Mouse (Mus musculus) neural tube, embryonic 12.5 days (tissue): ENCODE results near the gene Hipk2. TPM values are rescaled to one million over a fixed set of nuclear protein-coding genes. Genes with fewer than 3 reads are reported as not detected.

Source experiments
- ATAC-seq: fragments of 200-750 bp; cut with Nextera tagmentation; 2 replicates; pipeline ENCODE4 v1.8.0; 2017; ENCODE audit warnings: low read depth, mild to moderate bottlenecking, moderate TSS enrichment, moderate library complexity; ENCODE audit not compliant: low FRiP score
- H3K27ac ChIP-seq: fragments of 300-500 bp; sonication (generic); 2 replicates; pipeline ENCODE4 v1.5.1; 2016
- H3K27me3 ChIP-seq: fragments of 300-500 bp; sonication (generic); replicated peaks from 2 replicates; pipeline ENCODE4 v1.6.1; 2016; ENCODE audit warnings: mild to moderate bottlenecking
- H3K36me3 ChIP-seq: fragments of 300-500 bp; sonication (generic); 2 replicates; pipeline ENCODE4 v1.6.1; 2016; ENCODE audit warnings: mild to moderate bottlenecking
- H3K4me1 ChIP-seq: fragments of 300-500 bp; sonication (generic); 2 replicates; pipeline ENCODE4 v1.6.1; 2016
- H3K4me2 ChIP-seq: fragments of 300-500 bp; sonication (generic); replicated peaks from 2 replicates; pipeline ENCODE4 v1.6.1; 2016; ENCODE audit warnings: mild to moderate bottlenecking
- H3K4me3 ChIP-seq: fragments of 300-500 bp; sonication (generic); 2 replicates; pipeline ENCODE4 v1.5.1; 2016
- H3K9ac ChIP-seq: fragments of 300-500 bp; sonication (generic); 2 replicates; pipeline ENCODE4 v1.6.1; 2016; ENCODE audit warnings: mild to moderate bottlenecking
- H3K9me3 ChIP-seq: fragments of 300-500 bp; sonication (generic); 2 replicates; pipeline ENCODE4 v1.6.1; 2016; ENCODE audit warnings: mild to moderate bottlenecking
- WGBS: fragments of 180-500 bp; shearing (Covaris S2); methylation state at CpG from one replicate; pipeline ENCODE4 v1.1.7; 2016; 5-methylcytosine and 5-hydroxymethylcytosine counted together
- polyA plus RNA-seq: library from polyadenylated mRNA; unstranded; fragments of >200 nt; fragmentation: Nextera tagmentation; extraction: Ambion mirVana; gene quantifications from 2 replicates; pipeline ENCODE4 v1.2.1, GENCODE M21; 2016

The Hipk2 gene
- polyA plus RNA-seq, 1 experiment from 2014 or later, result 32.7 TPM

- WGBS, result 87% methylated on average over 1 of the region's 1 CpGs
- ATAC-seq, result no peak
- no peaks in the 10 kb centered on the region for H3K9me3 ChIP-seq
- no peak overlapping the region for H3K4me3 ChIP-seq
- H3K27me3 ChIP-seq, result no peaks in the 10 kb centered on the region
- no peak overlapping the region for H3K27ac ChIP-seq
- peaks cover 2% of the 10 kb centered on the region; the same call in 1 of the 2 replicates for H3K36me3 ChIP-seq
- H3K9ac ChIP-seq, result no peak overlapping the region
- H3K4me2 ChIP-seq, result no peak overlapping the region
- H3K4me1 ChIP-seq, result no peaks in the 10 kb centered on the region; the same call in 1 of the 2 replicates
Measured at GRCm38 (mm10) chr6:38796388-38796787, 79.6 kb downstream of the Hipk2 start.

- WGBS, result 97% methylated on average over 3 of the region's 3 CpGs
- Histone ChIP-seq H3K27me3 (no peaks in the 10 kb centered on the region), H3K9ac (no peak overlapping the region), H3K9me3 (no peaks in the 10 kb centered on the region), H3K4me2 (no peak overlapping the region), H3K4me1 (no peaks in the 10 kb centered on the region), H3K4me3 (no peak overlapping the region), H3K27ac (no peak overlapping the region), H3K36me3 (peaks cover 5% of the 10 kb centered on the region; the same call in 1 of the 2 replicates)
- no peak for ATAC-seq
Measured at GRCm38 (mm10) chr6:38795096-38795816, 80.7 kb downstream of the Hipk2 start.

- Histone ChIP-seq H3K36me3 (peaks cover 5% of the 10 kb centered on the region; the same call in 1 of the 2 replicates), H3K4me1 (no peaks in the 10 kb centered on the region), H3K9me3 (no peaks in the 10 kb centered on the region), H3K4me2 (no peak overlapping the region), H3K27me3 (no peaks in the 10 kb centered on the region), H3K4me3 (no peak overlapping the region), H3K27ac (no peak overlapping the region), H3K9ac (no peak overlapping the region)
- ATAC-seq, result no peak
- WGBS, result 93% methylated on average over 3 of the region's 3 CpGs
Measured at GRCm38 (mm10) chr6:38792966-38793365, 83.0 kb downstream of the Hipk2 start.

GRCm38 (mm10) chr6:38789221-38789810, 86.6 kb downstream of the Hipk2 start:
- no peaks in the 10 kb centered on the region; the same call in 1 of the 2 replicates for H3K4me1 ChIP-seq
- H3K4me2 ChIP-seq, result no peak overlapping the region
- no peak overlapping the region for H3K9ac ChIP-seq
- peaks cover 5% of the 10 kb centered on the region; the same call in 1 of the 2 replicates for H3K36me3 ChIP-seq
- H3K27ac ChIP-seq, result no peak overlapping the region
- no peaks in the 10 kb centered on the region for H3K27me3 ChIP-seq
- WGBS, result 89% methylated on average over 5 of the region's 5 CpGs
- no peak for ATAC-seq
- H3K4me3 ChIP-seq, result no peak overlapping the region
- no peaks in the 10 kb centered on the region for H3K9me3 ChIP-seq

- no peak for ATAC-seq
- peaks cover 5% of the 10 kb centered on the region; the same call in 1 of the 2 replicates for H3K36me3 ChIP-seq
Measured at GRCm38 (mm10) chr6:38787811-38788509, 88.0 kb downstream of the Hipk2 start.

GRCm38 (mm10) chr6:38787134-38787533, 88.8 kb downstream of the Hipk2 start:
- Histone ChIP-seq H3K27ac (no peak overlapping the region), H3K27me3 (no peaks in the 10 kb centered on the region), H3K9me3 (no peaks in the 10 kb centered on the region), H3K36me3 (peaks cover 5% of the 10 kb centered on the region; the same call in 1 of the 2 replicates), H3K4me1 (no peaks in the 10 kb centered on the region; the same call in 1 of the 2 replicates), H3K9ac (no peak overlapping the region), H3K4me3 (no peak overlapping the region), H3K4me2 (no peak overlapping the region)
- ATAC-seq, result no peak
- 43% methylated on average over 1 of the region's 1 CpGs for WGBS

More at GRCm38 (mm10) chr6:38787811-38788509, 88.0 kb downstream of the Hipk2 start:
- no peaks in the 10 kb centered on the region; the same call in 1 of the 2 replicates for H3K4me1 ChIP-seq
- H3K9me3 ChIP-seq, result no peaks in the 10 kb centered on the region
- H3K27me3 ChIP-seq, result no peaks in the 10 kb centered on the region
- WGBS, result 89% methylated on average over 6 of the region's 6 CpGs
- H3K27ac ChIP-seq, result no peak overlapping the region
- H3K9ac ChIP-seq, result no peak overlapping the region
- no peak overlapping the region for H3K4me3 ChIP-seq
- H3K4me2 ChIP-seq, result no peak overlapping the region

GRCm38 (mm10) chr6:38785747-38786146, 90.2 kb downstream of the Hipk2 start:
- no peaks in the 10 kb centered on the region for H3K36me3 ChIP-seq
- WGBS, result 72% methylated on average over 1 of the region's 1 CpGs
- no peaks in the 10 kb centered on the region for H3K9me3 ChIP-seq
- no peak overlapping the region for H3K4me2 ChIP-seq
- no peaks in the 10 kb centered on the region for H3K27me3 ChIP-seq
- no peaks in the 10 kb centered on the region; the same call in 1 of the 2 replicates for H3K4me1 ChIP-seq
- ATAC-seq, result no peak
- no peak overlapping the region for H3K9ac ChIP-seq
- H3K27ac ChIP-seq, result no peak overlapping the region
- H3K4me3 ChIP-seq, result no peak overlapping the region

GRCm38 (mm10) chr6:38779411-38779810, 96.6 kb downstream of the Hipk2 start:
- 97% methylated on average over 7 of the region's 7 CpGs for WGBS
- Histone ChIP-seq H3K9me3 (no peaks in the 10 kb centered on the region), H3K36me3 (no peaks in the 10 kb centered on the region)

GRCm38 (mm10) chr6:38778887-38779286, 97.1 kb downstream of the Hipk2 start:
- ATAC-seq, result no peak
- Histone ChIP-seq H3K4me3 (no peak overlapping the region), H3K27me3 (no peaks in the 10 kb centered on the region), H3K4me2 (no peak overlapping the region), H3K4me1 (no peaks in the 10 kb centered on the region), H3K36me3 (no peaks in the 10 kb centered on the region), H3K9ac (no peak overlapping the region), H3K9me3 (no peaks in the 10 kb centered on the region), H3K27ac (no peak overlapping the region)

More at GRCm38 (mm10) chr6:38779411-38779810, 96.6 kb downstream of the Hipk2 start:
- no peak for ATAC-seq
- H3K9ac ChIP-seq, result no peak overlapping the region
- no peaks in the 10 kb centered on the region for H3K4me1 ChIP-seq
- no peak overlapping the region for H3K4me2 ChIP-seq
- no peaks in the 10 kb centered on the region for H3K27me3 ChIP-seq
- no peak overlapping the region for H3K4me3 ChIP-seq
- no peak overlapping the region for H3K27ac ChIP-seq

GRCm38 (mm10) chr6:38776000-38776584, 99.9 kb downstream of the Hipk2 start:
- H3K4me2 ChIP-seq, result no peak overlapping the region
- 94% methylated on average over 2 of the region's 2 CpGs for WGBS
- no peaks in the 10 kb centered on the region for H3K4me1 ChIP-seq
- no peaks in the 10 kb centered on the region for H3K27me3 ChIP-seq
- no peak overlapping the region for H3K27ac ChIP-seq
- no peak overlapping the region for H3K4me3 ChIP-seq
- H3K9me3 ChIP-seq, result no peaks in the 10 kb centered on the region
- no peak overlapping the region for H3K9ac ChIP-seq
- H3K36me3 ChIP-seq, result no peaks in the 10 kb centered on the region
- no peak for ATAC-seq

- WGBS, result 83% methylated on average over 7 of the region's 7 CpGs
- H3K27ac ChIP-seq, result no peak overlapping the region
- ATAC-seq, result no peak
- H3K36me3 ChIP-seq, result no peaks in the 10 kb centered on the region
- H3K9me3 ChIP-seq, result no peaks in the 10 kb centered on the region
- no peak overlapping the region for H3K9ac ChIP-seq
- no peak overlapping the region for H3K4me3 ChIP-seq
- no peak overlapping the region for H3K4me2 ChIP-seq
- no peaks in the 10 kb centered on the region for H3K4me1 ChIP-seq
- no peaks in the 10 kb centered on the region for H3K27me3 ChIP-seq
Measured at GRCm38 (mm10) chr6:38772836-38773518, 103.0 kb downstream of the Hipk2 start.
